Mouse (Mus musculus) kidney, postnatal 10 days (tissue): Measurements from ENCODE around the gene Agfg1.
"Not testable (repeated sequence)": the region's sequence is repeated elsewhere in the genome, so short reads cannot be mapped to it uniquely, and the experiment has no call there.

Experiments used
- DNase-seq: peaks from one replicate; pipeline ENCODE4 v3.0.0; 2021; ENCODE audit warnings: mixed read lengths

Gene Agfg1

DNA sequence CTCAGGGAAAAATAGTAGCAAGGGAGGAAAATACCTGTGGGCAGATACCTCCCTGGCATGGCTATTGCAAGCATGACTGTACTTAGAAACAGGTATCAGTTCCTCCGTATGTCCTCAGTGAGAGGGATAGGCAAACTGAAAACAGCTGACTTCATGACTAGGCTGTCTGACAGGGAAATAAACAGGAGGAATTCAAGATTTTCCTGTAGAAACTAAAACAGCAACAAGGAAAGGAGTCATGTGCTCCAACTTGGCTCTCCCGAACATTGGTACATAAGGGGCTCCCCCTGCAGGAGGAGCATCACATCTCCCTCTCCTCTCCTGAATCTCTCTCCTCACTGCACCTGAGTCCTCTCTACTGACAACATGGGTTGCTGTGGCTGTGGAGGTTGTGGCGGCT is 73.7 kb downstream of the Agfg1 start, which contains the start of gene A030005L19Rik:
Gene A030005L19Rik (plus strand): TSS at position 301 of the 400 bp plus-strand sequence.
- DNase-seq: no peak

DNA sequence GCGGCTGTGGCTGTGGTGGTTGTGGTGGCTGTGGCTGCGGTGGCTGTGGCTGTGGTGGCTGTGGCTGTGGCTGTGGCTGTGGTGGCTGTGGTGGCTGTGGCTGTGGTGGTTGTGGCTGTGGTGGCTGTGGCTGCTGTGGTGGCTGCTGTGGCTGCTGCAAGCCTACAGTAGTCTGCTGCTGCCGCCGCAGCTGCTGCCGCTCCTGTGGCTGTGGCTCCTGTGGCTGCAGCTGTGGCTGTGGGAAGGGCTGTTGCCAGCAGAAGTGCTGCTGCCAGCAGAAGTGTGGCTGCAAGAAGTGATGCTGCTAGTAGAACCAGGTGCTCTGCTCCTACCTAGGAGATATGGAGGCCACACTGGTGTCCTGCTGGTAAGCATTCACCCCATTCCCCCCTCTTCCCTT is 74.2 kb downstream of the Agfg1 start:
- not testable (repeated sequence) for DNase-seq

DNA sequence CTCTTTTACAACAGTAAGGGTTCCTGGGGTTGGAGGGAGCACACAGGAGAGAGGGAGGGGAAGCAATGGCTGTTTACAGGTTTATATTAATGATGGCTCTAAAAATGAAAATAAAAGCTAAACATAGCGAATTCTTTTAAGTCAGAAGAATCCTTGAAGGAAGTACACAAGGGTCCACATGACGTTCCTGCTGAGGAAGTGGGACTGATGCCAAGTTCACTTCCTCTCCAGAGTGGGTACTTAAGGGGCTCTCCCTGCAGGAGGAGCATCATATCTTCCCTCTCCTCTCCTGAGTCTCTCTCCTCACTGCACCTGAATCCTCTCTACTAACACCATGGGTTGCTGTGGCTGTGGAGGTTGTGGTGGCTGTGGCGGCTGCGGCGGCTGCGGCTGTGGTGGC is 85.4 kb downstream of the Agfg1 start, which contains the start of gene A030014E15Rik:
Gene A030014E15Rik (plus strand): TSS at position 268 of the 400 bp plus-strand sequence.
- peak; percentile 23 for DNase-seq

DNA sequence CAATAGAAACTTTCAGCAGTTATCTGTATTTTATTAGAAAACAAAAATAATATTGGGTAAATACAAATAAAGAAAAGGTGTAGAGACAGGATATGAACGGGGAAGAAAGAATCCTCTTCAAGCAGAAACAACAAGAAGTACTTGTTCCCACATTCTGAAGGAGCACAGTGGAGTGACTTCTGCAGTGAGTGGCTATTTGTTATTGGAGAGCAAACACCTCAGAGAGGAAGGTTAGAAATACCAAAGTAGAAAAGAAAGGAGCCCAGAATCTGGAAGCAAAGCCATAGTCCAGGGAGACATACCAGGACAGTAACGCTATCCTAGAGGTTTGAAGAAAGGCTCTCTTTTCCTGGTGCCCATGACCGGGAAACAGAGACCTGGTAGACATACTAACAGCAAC is 91.3 kb downstream of the Agfg1 start:
- not testable (repeated sequence) for DNase-seq

DNA sequence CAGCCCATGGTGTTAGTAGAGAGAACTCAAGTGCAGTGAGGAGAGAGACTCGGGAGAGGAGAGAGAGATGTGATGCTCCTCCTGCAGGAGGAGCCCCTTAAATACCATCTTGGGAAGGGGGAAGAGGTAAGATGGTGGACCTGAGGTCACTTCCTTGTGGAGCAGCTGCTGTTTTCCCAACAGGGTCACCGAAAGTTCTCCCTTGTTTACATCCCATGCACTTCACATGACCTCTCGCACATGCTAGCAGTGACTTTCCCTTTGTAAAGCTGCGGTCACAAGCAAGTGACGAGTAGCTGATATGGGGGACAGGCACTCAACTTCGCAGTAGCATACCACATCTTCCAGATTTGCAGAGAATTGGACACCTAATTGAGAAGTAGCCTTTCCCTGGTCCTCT is 92.0 kb downstream of the Agfg1 start, which contains the start of gene Gm6217:
Gene Gm6217 (minus strand): TSS at position 74 of the 400 bp plus-strand sequence.
- not testable (repeated sequence) for DNase-seq

DNA sequence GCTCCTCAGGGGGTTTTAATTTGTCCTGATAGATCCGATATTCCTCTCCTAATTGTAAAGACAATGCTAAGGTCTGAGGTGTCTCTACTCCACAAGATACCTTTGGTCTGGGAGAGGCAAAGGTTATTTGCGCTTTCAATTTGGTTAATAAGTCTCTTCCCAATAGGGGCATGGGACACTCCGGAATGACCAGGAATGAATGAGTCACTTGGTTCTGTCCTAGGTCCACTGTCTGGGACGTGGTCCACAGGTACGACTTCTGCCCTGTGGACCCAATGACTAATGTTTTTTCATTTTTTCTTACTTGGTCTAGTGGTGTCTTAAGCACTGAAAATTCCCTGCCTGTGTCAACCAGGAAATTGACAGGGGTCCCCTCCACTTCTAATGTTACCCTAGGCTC is 99.4 kb downstream of the Agfg1 start:
- no peak for DNase-seq

DNA sequence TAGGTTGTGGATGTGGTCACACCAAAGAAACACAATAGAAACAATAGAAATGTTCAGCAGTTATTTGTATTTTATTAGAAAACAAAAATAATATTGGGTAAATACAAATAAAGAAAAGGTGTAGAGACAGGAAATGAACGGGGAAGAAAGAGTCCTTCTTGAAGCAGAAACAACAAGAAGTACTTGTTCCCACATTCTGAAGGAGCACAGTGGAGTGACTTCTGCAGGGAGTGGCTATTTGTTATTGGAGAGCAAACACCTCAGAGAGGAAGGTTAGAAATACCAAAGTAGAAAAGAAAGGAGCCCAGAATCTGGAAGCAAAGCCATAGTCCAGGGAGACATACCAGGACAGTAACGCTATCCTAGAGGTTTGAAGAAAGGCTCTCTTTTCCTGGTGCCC is 103.2 kb downstream of the Agfg1 start:
- DNase-seq: not testable (repeated sequence)

DNA sequence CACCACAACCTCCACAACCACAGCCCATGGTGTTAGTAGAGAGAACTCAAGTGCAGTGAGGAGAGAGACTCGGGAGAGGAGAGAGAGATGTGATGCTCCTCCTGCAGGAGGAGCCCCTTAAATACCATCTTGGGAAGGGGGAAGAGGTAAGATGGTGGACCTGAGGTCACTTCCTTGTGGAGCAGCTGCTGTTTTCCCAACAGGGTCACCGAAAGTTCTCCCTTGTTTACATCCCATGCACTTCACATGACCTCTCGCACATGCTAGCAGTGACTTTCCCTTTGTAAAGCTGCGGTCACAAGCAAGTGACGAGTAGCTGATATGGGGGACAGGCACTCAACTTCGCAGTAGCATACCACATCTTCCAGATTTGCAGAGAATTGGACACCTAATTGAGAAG is 104.0 kb downstream of the Agfg1 start, which contains the start of gene A030003K21Rik:
Gene A030003K21Rik (minus strand): TSS at position 94 of the 400 bp plus-strand sequence.
- DNase-seq: not testable (repeated sequence)

DNA sequence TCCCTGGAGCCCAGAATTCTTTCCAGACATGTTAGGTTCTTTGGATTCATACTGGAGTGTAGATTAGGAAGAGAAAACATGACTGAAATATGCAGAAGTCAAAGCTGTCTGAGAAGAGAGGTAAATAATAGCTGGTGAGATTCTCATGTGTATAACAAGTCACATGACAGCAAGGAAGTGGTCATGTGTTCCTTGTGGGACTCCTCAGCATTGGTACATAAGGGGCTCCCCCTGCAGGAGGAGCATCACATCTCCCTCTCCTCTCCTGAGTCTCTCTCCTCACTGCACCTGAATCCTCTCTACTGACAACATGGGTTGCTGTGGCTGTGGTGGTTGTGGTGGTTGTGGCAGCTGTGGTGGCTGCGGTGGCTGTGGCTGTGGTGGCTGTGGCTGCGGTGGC is 106.7 kb downstream of the Agfg1 start:
- not testable (repeated sequence) for DNase-seq

DNA sequence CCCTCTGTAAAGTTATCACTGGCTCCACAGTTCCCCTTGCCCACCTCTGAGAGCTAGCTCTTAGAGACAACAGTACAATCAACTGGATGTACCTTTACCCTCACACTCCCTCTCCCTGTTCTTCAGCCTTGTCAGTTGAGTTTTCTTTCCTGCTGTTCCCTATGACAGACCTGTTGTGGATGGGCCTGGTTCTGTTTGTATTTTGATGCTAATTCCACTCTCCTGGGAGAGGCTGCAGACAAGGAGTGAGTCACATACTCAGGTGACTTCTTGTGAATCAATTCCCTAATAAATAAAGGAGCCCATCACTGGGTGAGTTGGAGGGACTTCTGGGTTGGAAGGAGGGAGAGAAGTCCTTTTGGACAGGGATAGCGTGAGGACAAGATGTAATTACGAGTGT is 109.3 kb downstream of the Agfg1 start:
- no peak for DNase-seq
